Mouse (Mus musculus): ENCODE results near the gene Ddc. TPM values are rescaled to one million over a fixed set of nuclear protein-coding genes. Genes with fewer than 3 reads are reported as not detected.

Gene Ddc
- polyA plus RNA-seq, 1 experiment, result 0.19 TPM

DNA sequence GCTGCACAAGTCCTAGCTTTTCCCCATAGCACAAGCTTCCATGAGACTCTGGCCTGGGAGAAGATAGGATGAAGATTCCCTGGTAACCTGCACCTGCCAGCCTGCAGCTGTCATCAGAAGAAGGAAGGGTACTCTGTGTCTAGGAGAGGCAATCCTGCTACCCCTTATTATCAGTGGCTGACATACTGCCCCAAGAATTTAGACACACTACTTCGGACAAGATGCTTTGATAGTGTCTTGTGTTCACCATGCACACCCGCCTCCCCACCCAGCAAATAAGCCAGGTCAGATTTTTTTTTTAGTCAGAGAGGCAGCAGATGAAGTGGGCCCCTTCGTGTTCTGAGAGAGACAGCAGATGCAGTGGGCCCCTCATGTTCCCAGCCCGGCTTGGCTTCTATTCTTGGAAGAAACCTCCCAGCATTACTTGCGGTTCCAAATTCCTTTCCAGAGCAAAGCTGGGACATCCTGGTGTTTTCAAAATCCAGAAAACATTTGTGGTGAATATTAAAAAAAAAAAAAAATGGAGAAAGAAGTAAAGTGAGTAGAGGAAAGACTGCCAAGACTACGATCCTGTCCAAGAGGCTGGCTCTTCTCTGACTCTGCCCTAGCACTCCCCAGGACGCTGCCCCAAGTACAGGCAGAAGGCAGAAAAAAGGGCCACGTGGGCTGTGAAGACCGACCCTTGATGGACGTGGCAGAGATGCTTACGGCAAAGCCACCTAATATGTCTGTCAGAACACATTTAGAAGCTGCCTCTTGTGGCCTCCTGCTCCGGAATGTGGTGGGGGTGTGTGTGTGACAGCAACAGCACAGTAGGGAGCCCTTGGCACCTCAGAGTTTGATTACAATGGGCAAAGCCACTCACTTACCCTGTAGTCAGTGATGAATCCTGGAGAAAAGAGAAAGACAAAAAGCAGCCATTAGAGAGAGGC is 73.7 kb downstream of the Ddc start:
- H3K36me3 ChIP-seq (ENCODE audit: control insufficient read depth, insufficient read depth, low read length), result no peaks in the 10 kb centered on the region
- TF ChIP-seq CTCF (IDR thresholded peaks at IDR 0.05; ENCODE audit: control insufficient read depth, insufficient read depth, insufficient replicate concordance, low read depth, low read length), result no peak
- no peak for TF ChIP-seq POLR2A (IDR thresholded peaks at IDR 0.05; ENCODE audit: control insufficient read depth, low read depth, low read length)
- H3K27ac ChIP-seq (ENCODE audit: control insufficient read depth, insufficient read depth, low read depth, low read length), result peak overlapping the region; percentile 56; the same call in 1 of the 2 replicates
- no peaks in the 10 kb centered on the region for H3K27me3 ChIP-seq (ENCODE audit: control insufficient read depth, insufficient read depth, low read length)
- H3K4me3 ChIP-seq (ENCODE audit: control insufficient read depth, low read depth, low read length), result no peak overlapping the region
- H3K4me1 ChIP-seq (ENCODE audit: control insufficient read depth, insufficient read depth, low read length), result peaks cover 10% of the 10 kb centered on the region

DNA sequence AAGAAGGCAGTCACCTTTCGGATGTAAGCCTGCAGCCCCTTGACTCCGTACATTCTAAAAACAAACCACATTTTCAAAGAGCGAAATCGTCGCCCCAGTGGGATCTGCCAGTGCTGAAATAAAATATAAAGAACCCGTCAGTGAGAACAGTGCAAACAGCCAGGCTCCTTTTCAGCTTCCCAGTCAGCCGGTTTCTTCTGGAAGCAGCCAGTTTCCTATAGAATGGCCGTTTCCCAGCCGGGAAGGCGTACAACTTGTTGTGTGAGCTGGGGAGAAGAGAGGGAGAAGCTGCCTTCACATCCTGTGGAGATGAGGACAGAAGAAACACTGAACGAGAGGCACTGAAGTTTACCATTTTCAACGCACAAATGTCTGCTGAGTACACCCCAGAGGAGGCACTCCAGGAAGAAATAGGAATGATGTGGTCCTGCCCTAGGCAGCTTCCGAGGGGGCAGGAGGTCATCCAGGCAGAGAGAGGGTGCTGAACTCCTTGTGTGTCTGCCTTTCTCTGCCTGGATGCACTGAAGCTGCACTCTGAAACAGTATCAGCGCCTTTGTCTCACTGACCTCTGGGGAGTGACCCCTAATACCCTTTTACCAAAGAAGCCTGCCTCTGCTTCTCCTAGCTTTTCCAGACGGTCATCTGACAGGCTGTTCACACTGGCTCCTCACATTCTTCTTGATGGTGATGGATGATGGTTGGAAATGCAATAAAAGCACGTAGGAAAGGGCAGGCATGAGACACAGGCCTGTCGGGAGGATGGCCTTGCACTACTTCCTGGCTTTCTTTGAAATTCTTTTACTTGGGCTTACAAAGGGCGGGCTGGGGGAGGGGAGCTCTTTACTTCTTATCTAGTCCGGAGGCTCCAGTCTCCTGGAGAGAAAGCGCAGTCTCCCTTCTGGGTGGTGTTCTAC is 75.5 kb downstream of the Ddc start:
- Histone ChIP-seq H3K36me3 (ENCODE audit: control insufficient read depth, insufficient read depth, low read length) (no peaks in the 10 kb centered on the region), H3K4me3 (ENCODE audit: control insufficient read depth, low read depth, low read length) (peak overlapping the region; percentile 50), H3K4me1 (ENCODE audit: control insufficient read depth, insufficient read depth, low read length) (peaks cover 10% of the 10 kb centered on the region)

DNA sequence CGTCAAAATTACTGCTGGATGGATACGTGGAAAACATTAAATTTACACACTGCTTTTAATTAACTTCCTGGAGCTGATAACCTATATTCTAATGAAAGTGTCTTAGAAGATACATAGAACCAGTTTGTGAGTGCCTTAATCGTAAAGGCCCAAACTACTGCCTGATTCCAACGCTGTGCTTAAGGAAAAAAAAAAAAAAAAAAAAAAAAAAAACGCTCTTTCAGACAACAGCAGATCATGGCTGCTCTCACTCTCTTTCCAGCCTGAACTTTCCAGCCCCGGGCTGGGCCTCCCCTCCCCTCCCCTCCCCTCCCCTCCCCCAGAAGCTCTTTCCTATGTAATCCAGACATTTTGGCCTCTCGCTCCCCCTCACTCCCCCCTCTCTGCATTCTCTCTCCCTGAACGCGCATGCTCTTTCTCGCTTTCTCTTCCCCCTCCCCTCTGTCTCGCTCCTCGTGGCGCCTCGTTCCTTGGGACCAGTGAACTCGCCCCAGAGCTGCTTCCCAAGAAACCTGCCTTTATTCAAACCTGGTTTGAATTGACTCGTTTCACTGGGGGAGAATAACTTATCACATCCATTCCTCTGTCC is 76.5 kb downstream of the Ddc start:
- no peaks in the 10 kb centered on the region for H3K36me3 ChIP-seq (ENCODE audit: control insufficient read depth, insufficient read depth, low read length)
- peak overlapping the region; percentile 50 for H3K4me3 ChIP-seq (ENCODE audit: control insufficient read depth, low read depth, low read length)
- H3K27ac ChIP-seq (ENCODE audit: control insufficient read depth, insufficient read depth, low read depth, low read length), result peak overlapping the region; percentile 63; the same call in 1 of the 2 replicates
- peaks cover 10% of the 10 kb centered on the region for H3K4me1 ChIP-seq (ENCODE audit: control insufficient read depth, insufficient read depth, low read length)
- H3K27me3 ChIP-seq (ENCODE audit: control insufficient read depth, insufficient read depth, low read length), result no peaks in the 10 kb centered on the region
- TF ChIP-seq POLR2A (IDR thresholded peaks at IDR 0.05; ENCODE audit: control insufficient read depth, low read depth, low read length), result no peak
- no peak for TF ChIP-seq CTCF (IDR thresholded peaks at IDR 0.05; ENCODE audit: control insufficient read depth, insufficient read depth, insufficient replicate concordance, low read depth, low read length)

More for the DNA sequence above, 75.5 kb downstream of the Ddc start:
- Histone ChIP-seq H3K27me3 (ENCODE audit: control insufficient read depth, insufficient read depth, low read length) (no peaks in the 10 kb centered on the region), H3K27ac (ENCODE audit: control insufficient read depth, insufficient read depth, low read depth, low read length) (peak overlapping the region; percentile 63; the same call in 1 of the 2 replicates)
- TF ChIP-seq POLR2A (IDR thresholded peaks at IDR 0.05; ENCODE audit: control insufficient read depth, low read depth, low read length), result no peak
- no peak for TF ChIP-seq CTCF (IDR thresholded peaks at IDR 0.05; ENCODE audit: control insufficient read depth, insufficient read depth, insufficient replicate concordance, low read depth, low read length)

DNA sequence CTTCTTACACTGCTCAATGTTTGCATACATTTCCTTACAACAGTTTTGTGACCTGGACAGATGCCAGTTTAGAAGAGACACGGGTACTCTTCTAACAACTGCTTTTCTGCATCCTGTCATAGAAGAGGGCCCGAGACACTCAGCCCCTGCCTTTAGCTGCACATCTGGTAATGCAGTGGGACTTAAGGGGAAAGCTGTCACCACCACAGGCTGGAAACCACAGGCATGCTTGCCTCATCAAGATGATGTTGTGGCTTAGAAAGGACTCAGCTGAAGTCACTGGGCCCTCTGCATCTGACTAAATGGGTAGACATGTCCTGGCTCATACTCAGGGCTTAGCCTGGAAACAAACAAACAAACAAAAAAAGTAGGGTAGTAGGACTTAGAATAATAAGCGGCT is 77.2 kb downstream of the Ddc start:
- peaks cover 10% of the 10 kb centered on the region for H3K4me1 ChIP-seq (ENCODE audit: control insufficient read depth, insufficient read depth, low read length)
- H3K27me3 ChIP-seq (ENCODE audit: control insufficient read depth, insufficient read depth, low read length), result no peaks in the 10 kb centered on the region
- no peak overlapping the region for H3K4me3 ChIP-seq (ENCODE audit: control insufficient read depth, low read depth, low read length)
- TF ChIP-seq POLR2A (IDR thresholded peaks at IDR 0.05; ENCODE audit: control insufficient read depth, low read depth, low read length) (no peak), CTCF (IDR thresholded peaks at IDR 0.05; ENCODE audit: control insufficient read depth, insufficient read depth, insufficient replicate concordance, low read depth, low read length) (no peak)
- H3K27ac ChIP-seq (ENCODE audit: control insufficient read depth, insufficient read depth, low read depth, low read length), result no peak overlapping the region
- no peaks in the 10 kb centered on the region for H3K36me3 ChIP-seq (ENCODE audit: control insufficient read depth, insufficient read depth, low read length)

DNA sequence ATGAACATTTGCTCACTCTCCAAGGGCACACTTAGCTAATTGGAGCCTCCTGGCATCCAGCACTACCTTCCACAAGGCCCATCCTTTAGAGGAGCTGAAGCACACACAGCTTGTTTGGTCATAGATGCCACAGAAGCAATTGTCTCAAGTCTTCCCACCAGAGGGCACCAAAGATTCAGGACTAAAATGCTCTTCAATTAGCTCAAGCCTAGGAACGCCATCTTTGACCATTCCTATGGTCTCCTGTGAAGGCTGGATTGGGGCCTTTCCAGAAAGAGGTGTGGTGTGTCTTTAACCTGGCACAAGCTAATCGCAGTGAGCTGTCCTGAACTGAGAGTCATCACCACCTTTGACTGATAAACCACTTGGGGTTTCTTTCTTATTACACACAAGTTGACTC is 77.7 kb downstream of the Ddc start:
- Histone ChIP-seq H3K4me1 (ENCODE audit: control insufficient read depth, insufficient read depth, low read length) (peaks cover 10% of the 10 kb centered on the region), H3K4me3 (ENCODE audit: control insufficient read depth, low read depth, low read length) (no peak overlapping the region), H3K36me3 (ENCODE audit: control insufficient read depth, insufficient read depth, low read length) (no peaks in the 10 kb centered on the region), H3K27me3 (ENCODE audit: control insufficient read depth, insufficient read depth, low read length) (no peaks in the 10 kb centered on the region), H3K27ac (ENCODE audit: control insufficient read depth, insufficient read depth, low read depth, low read length) (no peak overlapping the region)
- TF ChIP-seq POLR2A (IDR thresholded peaks at IDR 0.05; ENCODE audit: control insufficient read depth, low read depth, low read length) (no peak), CTCF (IDR thresholded peaks at IDR 0.05; ENCODE audit: control insufficient read depth, insufficient read depth, insufficient replicate concordance, low read depth, low read length) (peak; percentile 22; the same call in 1 of the 2 replicates)

DNA sequence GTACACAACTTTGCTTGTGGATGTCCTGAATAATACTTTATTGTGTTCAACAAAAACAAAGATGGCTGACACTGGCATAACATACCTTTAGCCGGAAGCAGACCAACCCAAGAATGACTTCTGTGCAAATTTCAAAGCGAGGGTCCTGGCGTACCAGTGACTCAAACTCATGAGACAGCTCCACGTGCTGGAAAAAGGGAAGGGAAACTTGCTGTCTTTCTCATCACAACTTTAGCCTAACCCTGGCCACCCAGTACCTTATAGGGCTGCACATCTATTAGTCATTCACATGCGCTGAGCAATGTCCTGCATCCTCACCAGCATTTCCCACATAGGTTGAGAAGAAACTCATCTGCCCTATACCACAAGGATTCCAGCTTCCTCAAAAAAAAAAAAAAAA is 78.7 kb downstream of the Ddc start:
- Histone ChIP-seq H3K4me3 (ENCODE audit: control insufficient read depth, low read depth, low read length) (no peak overlapping the region), H3K27me3 (ENCODE audit: control insufficient read depth, insufficient read depth, low read length) (no peaks in the 10 kb centered on the region), H3K27ac (ENCODE audit: control insufficient read depth, insufficient read depth, low read depth, low read length) (no peak overlapping the region), H3K4me1 (ENCODE audit: control insufficient read depth, insufficient read depth, low read length) (peaks cover 8% of the 10 kb centered on the region), H3K36me3 (ENCODE audit: control insufficient read depth, insufficient read depth, low read length) (no peaks in the 10 kb centered on the region)
- no peak for TF ChIP-seq CTCF (IDR thresholded peaks at IDR 0.05; ENCODE audit: control insufficient read depth, insufficient read depth, insufficient replicate concordance, low read depth, low read length)
- no peak for TF ChIP-seq POLR2A (IDR thresholded peaks at IDR 0.05; ENCODE audit: control insufficient read depth, low read depth, low read length)
